Mouse (Mus musculus) small intestine, adult 2 months (tissue): ENCODE measurements at regions not wholly inside any gene's neighbourhood (a gene's known extent, or its start where the extent isn't known, plus 50 kb on each side); places are given as distances from the start of the nearest gene placed in this dataset.

ENCODE experiments used
- CTCF ChIP-seq: fragments of 200-500 bp; IDR thresholded peaks from 2 replicates; pipeline ENCODE4 v1.5.1; 2012; ENCODE audit warnings: low read depth, mild to moderate bottlenecking, control low read depth, inconsistent platforms, low read length, moderate library complexity, mixed read lengths; ENCODE audit not compliant: insufficient replicate concordance, insufficient read length; ENCODE audit errors: extremely low read depth
- POLR2A ChIP-seq: fragments of 200-500 bp; IDR thresholded peaks from 2 replicates; pipeline ENCODE4 v1.6.1; 2012; ENCODE audit warnings: low read depth, mild to moderate bottlenecking, control low read depth, inconsistent platforms, low read length, moderate library complexity

DNA sequence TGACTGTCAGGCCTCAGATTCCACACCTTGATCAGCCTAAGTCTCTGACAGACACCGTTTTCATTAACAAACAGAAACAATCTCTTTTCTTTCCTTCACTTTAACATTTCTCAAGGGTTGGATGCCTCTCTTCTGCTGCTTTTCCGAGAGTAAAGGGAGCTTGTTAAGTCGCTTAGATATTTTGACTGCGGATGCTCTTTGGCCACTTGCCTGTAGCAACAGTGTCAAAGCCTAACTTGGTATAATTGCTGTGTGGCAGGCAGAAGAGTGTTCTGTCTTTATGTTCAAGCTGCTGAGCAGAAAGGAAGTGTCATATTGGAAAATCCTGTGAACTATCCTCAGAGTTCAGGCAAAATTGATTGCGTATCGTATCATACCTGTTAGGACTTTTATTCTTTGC is 112.3 kb upstream of the Zeb2 start:
- TF ChIP-seq CTCF (no peak), POLR2A (no peak)
